Mouse (Mus musculus) embryonic facial prominence, embryonic 12.5 days (tissue): ENCODE measurements around the gene Plch1. TPM values are rescaled to one million over a fixed set of nuclear protein-coding genes. Genes with fewer than 3 reads are reported as not detected.
A peak's percentile ranks its signal among the peaks of the same experiment; 100 is the strongest.

Experiments
- ATAC-seq: fragments of 200-750 bp; cut with Nextera tagmentation; 2 replicates; pipeline ENCODE4 v1.8.0; 2017; ENCODE audit not compliant: insufficient number of reproducible peaks, insufficient read depth, low FRiP score, low TSS enrichment
- H3K27ac ChIP-seq: fragments of 300-500 bp; sonication (generic); 2 replicates; pipeline ENCODE4 v1.5.1; 2016; ENCODE audit warnings: mild to moderate bottlenecking
- H3K27me3 ChIP-seq: fragments of 300-500 bp; sonication (generic); 2 replicates; pipeline ENCODE4 v1.6.1; 2016; ENCODE audit warnings: mild to moderate bottlenecking, moderate library complexity
- H3K36me3 ChIP-seq: fragments of 300-500 bp; sonication (generic); 2 replicates; pipeline ENCODE4 v1.6.1; 2016; ENCODE audit warnings: mild to moderate bottlenecking
- H3K4me1 ChIP-seq: fragments of 300-500 bp; sonication (generic); 2 replicates; pipeline ENCODE4 v1.6.1; 2016
- H3K4me2 ChIP-seq: fragments of 300-500 bp; sonication (generic); replicated peaks from 2 replicates; pipeline ENCODE4 v1.6.1; 2016; ENCODE audit warnings: mild to moderate bottlenecking, moderate library complexity
- H3K4me3 ChIP-seq: fragments of 300-500 bp; sonication (generic); 2 replicates; pipeline ENCODE4 v1.5.1; 2016; ENCODE audit warnings: mild to moderate bottlenecking
- H3K9ac ChIP-seq: fragments of 300-500 bp; sonication (generic); 2 replicates; pipeline ENCODE4 v1.6.1; 2016; ENCODE audit warnings: mild to moderate bottlenecking, moderate library complexity
- H3K9me3 ChIP-seq: fragments of 300-500 bp; sonication (generic); 2 replicates; pipeline ENCODE4 v1.6.1; 2016; ENCODE audit warnings: mild to moderate bottlenecking, moderate library complexity
- WGBS: fragments of 180-500 bp; shearing (Covaris S2); methylation state at CpG from one replicate; pipeline ENCODE4 v1.1.7; 2016; 5-methylcytosine and 5-hydroxymethylcytosine counted together
- polyA plus RNA-seq: library from polyadenylated mRNA; unstranded; fragments of >200 nt; fragmentation: Nextera tagmentation; extraction: Ambion mirVana; gene quantifications from 2 replicates; pipeline ENCODE4 v1.2.1, GENCODE M21; 2016

The Plch1 gene
- polyA plus RNA-seq = 5.7 and 8.4 TPM in 2 replicates

DNA sequence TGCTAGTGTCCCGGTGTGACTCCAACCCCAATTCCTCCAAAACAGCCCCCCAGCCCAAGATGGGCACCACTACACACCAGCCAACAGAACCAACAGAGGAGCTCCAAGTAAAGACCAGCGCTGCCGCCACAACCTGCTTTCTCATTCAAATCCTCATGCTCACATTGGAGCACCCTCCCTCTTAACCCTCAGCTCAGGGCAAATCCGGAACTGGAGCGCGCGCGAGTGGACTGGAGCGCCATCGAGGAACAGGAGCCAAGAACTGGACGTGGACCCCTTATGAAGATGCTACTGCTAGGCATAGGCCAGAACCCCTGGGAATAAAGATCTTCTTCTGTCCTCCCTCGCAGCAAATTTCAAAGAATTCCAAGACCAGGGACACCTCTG lies at the start of gene Plch1:
Gene Plch1, minus strand, starts transcription at position 164 of the 387 bp plus-strand sequence.
- peak; percentile 79 for ATAC-seq
- no peaks in the 10 kb centered on the region for H3K9me3 ChIP-seq
- H3K36me3 ChIP-seq = no peaks in the 10 kb centered on the region
- under 1% methylated on average over 12 of the region's 12 CpGs for WGBS
- peak within 1 kb of the TSS; percentile 69 for H3K27ac ChIP-seq
- peak within 1 kb of the TSS; percentile 69 for H3K4me3 ChIP-seq
- peak within 1 kb of the TSS; percentile 53 for H3K9ac ChIP-seq
- peaks cover 6% of the 10 kb centered on the region; the same call in 1 of the 2 replicates for H3K4me1 ChIP-seq
- H3K4me2 ChIP-seq = peak within 1 kb of the TSS; percentile 99
- H3K27me3 ChIP-seq = no peaks in the 10 kb centered on the region; the same call in none of the 2 replicates

GRCm38 (mm10) chr3:63941204-63941850 lies 42.1 kb upstream of the Plch1 start:
- Histone ChIP-seq H3K4me3 (no peak overlapping the region), H3K4me2 (no peak overlapping the region), H3K9me3 (no peaks in the 10 kb centered on the region), H3K9ac (no peak overlapping the region), H3K4me1 (no peaks in the 10 kb centered on the region), H3K27me3 (no peaks in the 10 kb centered on the region), H3K36me3 (0 out of 2 replicates have a peak, but pooled peaks cover 10% of the 10 kb centered on the region), H3K27ac (no peak overlapping the region)
- 82% methylated on average over 2 of the region's 2 CpGs for WGBS
- ATAC-seq = no peak

- no peaks in the 10 kb centered on the region for H3K9me3 ChIP-seq
- 0 out of 2 replicates have a peak, but pooled peaks cover 4% of the 10 kb centered on the region for H3K36me3 ChIP-seq
- H3K4me3 ChIP-seq = no peak overlapping the region
- ATAC-seq = no peak
- no peaks in the 10 kb centered on the region for H3K4me1 ChIP-seq
- no peaks in the 10 kb centered on the region for H3K27me3 ChIP-seq
- no peak overlapping the region for H3K4me2 ChIP-seq
- WGBS = 83% methylated on average over 2 of the region's 2 CpGs
- H3K27ac ChIP-seq = no peak overlapping the region
- no peak overlapping the region for H3K9ac ChIP-seq
Measured at GRCm38 (mm10) chr3:63938928-63939327, 39.7 kb upstream of the Plch1 start.

GRCm38 (mm10) chr3:63928878-63929859 lies 29.9 kb upstream of the Plch1 start, which contains the start of gene E130311K13Rik:
Gene E130311K13Rik, minus strand, starts transcription at chr3:63929472.
- peak within 1 kb of the TSS; percentile 62 for H3K4me2 ChIP-seq
- no peaks in the 10 kb centered on the region for H3K27me3 ChIP-seq
- peak within 1 kb of the TSS; percentile 65 for H3K4me3 ChIP-seq
- no peaks in the 10 kb centered on the region for H3K36me3 ChIP-seq
- peak; percentile 90 for ATAC-seq
- peak within 1 kb of the TSS; percentile 82 for H3K9ac ChIP-seq
- H3K4me1 ChIP-seq = no peaks in the 10 kb centered on the region
- H3K27ac ChIP-seq = 0 out of 2 replicates have a peak within 1 kb of the TSS, but pooled peaks have one; percentile 37
- H3K9me3 ChIP-seq = no peaks in the 10 kb centered on the region
- 5% methylated on average over 47 of the region's 48 CpGs for WGBS

GRCm38 (mm10) chr3:63919634-63920033 lies 20.4 kb upstream of the Plch1 start:
- Histone ChIP-seq H3K4me2 (no peak overlapping the region), H3K9me3 (no peaks in the 10 kb centered on the region), H3K36me3 (peaks cover 7% of the 10 kb centered on the region; the same call in 1 of the 2 replicates), H3K4me3 (no peak overlapping the region), H3K4me1 (no peaks in the 10 kb centered on the region), H3K27me3 (no peaks in the 10 kb centered on the region), H3K9ac (no peak overlapping the region), H3K27ac (no peak overlapping the region)
- 66% methylated on average over 3 of the region's 3 CpGs for WGBS
- no peak for ATAC-seq

DNA sequence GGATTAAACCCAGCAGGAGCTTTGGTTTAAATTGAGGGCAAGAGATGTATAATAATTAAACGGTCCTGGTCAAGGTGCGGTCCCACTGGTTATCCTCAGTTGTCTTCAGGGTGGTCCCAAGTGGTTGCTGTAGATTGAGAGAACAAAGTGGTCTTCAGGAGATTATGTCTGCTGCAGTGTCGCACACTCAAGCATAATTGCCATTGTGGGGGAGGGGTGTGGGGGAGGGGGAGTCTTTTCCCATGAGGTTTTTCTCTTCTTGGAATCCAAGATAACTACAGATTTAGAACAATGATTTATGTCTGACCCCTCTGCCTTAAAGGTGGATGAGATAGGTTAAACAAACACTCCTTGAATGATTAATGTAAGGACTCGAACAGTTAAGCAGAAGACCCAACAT lies 11.0 kb upstream of the Plch1 start:
- 89% methylated on average over 4 of the region's 4 CpGs for WGBS

GRCm38 (mm10) chr3:63905241-63905640 lies 6.0 kb upstream of the Plch1 start:
- H3K4me1 ChIP-seq = 0 out of 2 replicates have a peak, but pooled peaks cover under 1% of the 10 kb centered on the region
- H3K4me3 ChIP-seq = peak overlapping the region; percentile 31
- H3K4me2 ChIP-seq = peak overlapping the region; percentile 73
- H3K27ac ChIP-seq = no peak overlapping the region
- ATAC-seq = no peak
- H3K36me3 ChIP-seq = no peaks in the 10 kb centered on the region
- 2% methylated on average over 18 of the region's 18 CpGs for WGBS
- H3K9ac ChIP-seq = peak overlapping the region; percentile 45; the same call in 1 of the 2 replicates
- H3K27me3 ChIP-seq = peaks cover 5% of the 10 kb centered on the region
- no peaks in the 10 kb centered on the region for H3K9me3 ChIP-seq

More for the DNA sequence above, 11.0 kb upstream of the Plch1 start:
- Histone ChIP-seq H3K36me3 (no peaks in the 10 kb centered on the region), H3K27ac (no peak overlapping the region), H3K4me3 (no peak overlapping the region), H3K4me2 (no peak overlapping the region), H3K9me3 (no peaks in the 10 kb centered on the region), H3K27me3 (0 out of 2 replicates have a peak, but pooled peaks cover under 1% of the 10 kb centered on the region), H3K9ac (no peak overlapping the region), H3K4me1 (no peaks in the 10 kb centered on the region)
- ATAC-seq = no peak

GRCm38 (mm10) chr3:63904157-63904556 lies 4.9 kb upstream of the Plch1 start:
- H3K4me3 ChIP-seq = no peak overlapping the region
- no peaks in the 10 kb centered on the region for H3K36me3 ChIP-seq
- no peak overlapping the region for H3K27ac ChIP-seq
- H3K4me2 ChIP-seq = no peak overlapping the region
- no peak overlapping the region for H3K9ac ChIP-seq
- peaks cover 6% of the 10 kb centered on the region; the same call in 1 of the 2 replicates for H3K4me1 ChIP-seq
- 69% methylated on average over 2 of the region's 2 CpGs for WGBS
- H3K9me3 ChIP-seq = no peaks in the 10 kb centered on the region
- H3K27me3 ChIP-seq = peaks cover 5% of the 10 kb centered on the region
- ATAC-seq = no peak

- H3K4me1 ChIP-seq = peaks cover 6% of the 10 kb centered on the region; the same call in 1 of the 2 replicates
- H3K4me3 ChIP-seq = peak overlapping the region; percentile 69
- H3K36me3 ChIP-seq = no peaks in the 10 kb centered on the region
- peak overlapping the region; percentile 30; the same call in 1 of the 2 replicates for H3K27ac ChIP-seq
- H3K4me2 ChIP-seq = peak overlapping the region; percentile 99
- WGBS = 2% methylated on average over 12 of the region's 12 CpGs
- no peak overlapping the region for H3K9ac ChIP-seq
- H3K9me3 ChIP-seq = no peaks in the 10 kb centered on the region
- no peak for ATAC-seq
- peaks cover 2% of the 10 kb centered on the region for H3K27me3 ChIP-seq
Measured at GRCm38 (mm10) chr3:63900021-63900571, 824 bp upstream of the Plch1 start.

DNA sequence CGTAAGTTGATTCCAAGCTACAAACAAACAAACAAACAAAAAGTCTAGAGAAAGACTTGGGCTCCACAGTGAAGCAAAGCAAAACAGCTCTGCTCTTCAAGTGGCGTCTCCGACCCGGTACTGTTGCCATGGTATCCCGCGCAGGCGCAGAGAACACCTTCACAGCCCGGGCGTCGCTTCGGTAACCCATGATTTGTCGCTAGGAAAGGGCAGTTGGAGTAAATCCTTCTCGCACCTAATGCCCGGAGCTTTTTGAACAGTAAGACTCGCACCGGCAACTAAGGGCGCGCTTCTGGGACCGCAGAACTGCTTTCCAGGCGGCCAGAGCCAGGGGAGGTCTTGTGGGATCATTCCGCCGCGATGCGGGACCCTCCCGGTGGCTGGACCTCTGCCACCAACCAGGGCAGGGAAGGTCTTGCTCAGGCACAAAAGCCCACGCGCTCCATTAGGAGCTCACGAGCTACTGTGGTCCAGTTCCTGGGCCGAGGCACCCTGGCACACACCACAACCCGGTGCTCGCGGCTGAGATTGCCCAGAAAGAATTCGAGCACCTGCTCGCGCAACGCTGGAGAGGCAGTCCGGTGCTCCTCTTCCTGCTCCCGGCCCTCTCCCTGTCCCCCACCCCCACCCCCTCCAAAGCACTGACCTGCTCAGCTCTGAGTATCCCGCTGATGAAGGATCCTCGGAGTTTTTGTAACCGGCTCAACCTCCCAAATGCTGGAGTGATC lies 527 bp downstream of the Plch1 start:
- ATAC-seq = peak; percentile 80
- Histone ChIP-seq H3K36me3 (no peaks in the 10 kb centered on the region), H3K4me2 (peak overlapping the region; percentile 99), H3K27ac (peak overlapping the region; percentile 69), H3K9ac (peak overlapping the region; percentile 53), H3K9me3 (no peaks in the 10 kb centered on the region), H3K4me3 (peak overlapping the region; percentile 69), H3K27me3 (no peaks in the 10 kb centered on the region; the same call in 1 of the 2 replicates), H3K4me1 (peaks cover 6% of the 10 kb centered on the region; the same call in 1 of the 2 replicates)
- WGBS = under 1% methylated on average over 41 of the region's 41 CpGs
